Comparison of ENCODE assay signal across 8 mouse cellular contexts in genomic region chr9:106453271-106454070, GRCm38 (mm10). TPM values are rescaled to one million over a fixed set of nuclear protein-coding genes. Genes with fewer than 3 reads are reported as not detected.
A peak's percentile ranks its signal among the peaks of the same experiment; 100 is the strongest.
DNase-seq lines count a peak whose midpoint lies in the region; ATAC-seq and TF ChIP-seq lines count a peak whose summit lies in the region.

Pcbp4 (plus strand) TSS chr9:106453291.

- peaks cover 47% of the 10 kb centered on the region for H3K79me2 ChIP-seq in C2C12 (ENCODE audit: control insufficient read depth, insufficient read depth)

- peak within 1 kb of the TSS; percentile 87 for H3ac ChIP-seq in C2C12 (ENCODE audit: control insufficient read depth, insufficient read length, low read depth)

- no peaks in the 10 kb centered on the region for H3K9me3 ChIP-seq in limb, embryonic 14.5 days (ENCODE audit: control insufficient read depth, low read length)
- no peaks in the 10 kb centered on the region for H3K9me3 ChIP-seq in midbrain, embryonic 13.5 days

- peak within 1 kb of the TSS; percentile 98 for H3K27ac ChIP-seq in kidney, adult 2 months (ENCODE audit: insufficient read depth, low read depth, low read length)
- H3K27ac ChIP-seq in limb, embryonic 14.5 days (replicated peaks; ENCODE audit: low read depth, low read length), result peak within 1 kb of the TSS; percentile 81
- peak within 1 kb of the TSS; percentile 97 for H3K27ac ChIP-seq in midbrain, embryonic 13.5 days

- H3K4me1 ChIP-seq in kidney, adult 2 months (ENCODE audit: control insufficient read depth, insufficient read depth, low read length), result peaks cover 19% of the 10 kb centered on the region
- H3K4me1 ChIP-seq in limb, embryonic 14.5 days (ENCODE audit: control insufficient read depth, insufficient read depth, low read length), result peaks cover 64% of the 10 kb centered on the region
- H3K4me1 ChIP-seq in midbrain, embryonic 13.5 days (replicated peaks), result peaks cover 76% of the 10 kb centered on the region

- H3K4me2 ChIP-seq in limb, embryonic 14.5 days (replicated peaks; ENCODE audit: low read depth, low read length, severe bottlenecking), result peak within 1 kb of the TSS; percentile 90
- peak within 1 kb of the TSS; percentile 98 for H3K4me2 ChIP-seq in midbrain, embryonic 13.5 days (replicated peaks)

- DNase-seq in ZHBTc4 (ENCODE audit: low read depth, low spot score), result peak; percentile 69
- peak; percentile 90 for DNase-seq in embryo, embryonic 11 days
- no peak for DNase-seq in heart, adult 8-10 months (ENCODE audit: low spot score)
- peak; percentile 93 for DNase-seq in kidney, adult 2 months
- peak; percentile 68 for DNase-seq in limb, embryonic 14.5 days (ENCODE audit: low spot score)
- DNase-seq in thymus, postnatal 4 days, result peak; percentile 61

- 2% methylated on average over 52 of the region's 74 CpGs for WGBS in kidney, adult 2 months
- WGBS in limb, embryonic 14.5 days, result 0% methylated on average over 26 of the region's 74 CpGs
- WGBS in midbrain, embryonic 13.5 days, result 0% methylated on average over 47 of the region's 74 CpGs

- peaks cover 47% of the 10 kb centered on the region for H3K79me3 ChIP-seq in C2C12 (ENCODE audit: low read depth)

- H3K27me3 ChIP-seq in C2C12 (ENCODE audit: control insufficient read depth, insufficient read depth, insufficient read length), result no peaks in the 10 kb centered on the region
- no peaks in the 10 kb centered on the region for H3K27me3 ChIP-seq in kidney, adult 2 months (replicated peaks; ENCODE audit: control insufficient read depth, insufficient read depth, low read length)
- no peaks in the 10 kb centered on the region for H3K27me3 ChIP-seq in limb, embryonic 14.5 days (ENCODE audit: control insufficient read depth, insufficient read depth, low read length)
- peaks cover 4% of the 10 kb centered on the region; the same call in 1 of the 2 replicates for H3K27me3 ChIP-seq in midbrain, embryonic 13.5 days

- peak within 1 kb of the TSS; percentile 70 for H3K9ac ChIP-seq in limb, embryonic 14.5 days (ENCODE audit: low read depth, low read length, severe bottlenecking)
- peak within 1 kb of the TSS; percentile 96 for H3K9ac ChIP-seq in midbrain, embryonic 13.5 days (replicated peaks)

- peak; percentile 80 for ATAC-seq in limb, embryonic 14.5 days (ENCODE audit: low FRiP score, low read depth)
- peak; percentile 76 for ATAC-seq in midbrain, embryonic 13.5 days

- peaks cover 7% of the 10 kb centered on the region for H3K36me3 ChIP-seq in C2C12 (ENCODE audit: control insufficient read depth, insufficient read depth)
- H3K36me3 ChIP-seq in kidney, adult 2 months (ENCODE audit: control insufficient read depth, insufficient read depth, low read length), result no peaks in the 10 kb centered on the region
- H3K36me3 ChIP-seq in limb, embryonic 14.5 days (ENCODE audit: control insufficient read depth, insufficient read depth, low read length), result no peaks in the 10 kb centered on the region; the same call in 1 of the 2 replicates
- no peaks in the 10 kb centered on the region for H3K36me3 ChIP-seq in midbrain, embryonic 13.5 days

- peak within 1 kb of the TSS; percentile 63 for H3K4me3 ChIP-seq in C2C12 (ENCODE audit: insufficient read depth, poor library complexity, severe bottlenecking)
- peak within 1 kb of the TSS; percentile 76 for H3K4me3 ChIP-seq in kidney, adult 2 months (ENCODE audit: insufficient read depth, low read depth, low read length)
- peak within 1 kb of the TSS; percentile 71 for H3K4me3 ChIP-seq in limb, embryonic 14.5 days (replicated peaks; ENCODE audit: low read length)
- H3K4me3 ChIP-seq in midbrain, embryonic 13.5 days (replicated peaks), result peak within 1 kb of the TSS; percentile 86

- TF ChIP-seq POLR2A in kidney, adult 2 months (IDR thresholded peaks at IDR 0.05; ENCODE audit: low read depth, low read length), result no peak
- no peak for TF ChIP-seq POLR2A in limb, embryonic 14.5 days (IDR thresholded peaks at IDR 0.05; ENCODE audit: borderline replicate concordance, extremely low read depth, insufficient read depth, insufficient read length)

- TF ChIP-seq CTCF in C2C12 (IDR thresholded peaks at IDR 0.05; ENCODE audit: control insufficient read depth, insufficient read depth, insufficient read length), result no peak
- no peak for TF ChIP-seq CTCF in kidney, adult 2 months (conservative IDR thresholded peaks at IDR 0.05; ENCODE audit: insufficient read depth, insufficient read length, low read depth, low read length)

TF ChIP-seq in C2C12, 6 proteins besides CTCF, POLR2A, EP300 and RAD21:
- TF ChIP-seq USF1 (IDR thresholded peaks at IDR 0.05; ENCODE audit: low read depth), result no peak
- no peak for TF ChIP-seq FOSL1 (IDR thresholded peaks at IDR 0.05; ENCODE audit: insufficient read depth, low read length, poor library complexity, severe bottlenecking)
- TF ChIP-seq MAX (IDR thresholded peaks at IDR 0.05), result no peak
- TF ChIP-seq MYOG (IDR thresholded peaks at IDR 0.05; ENCODE audit: control insufficient read depth, extremely low read depth, insufficient read length), result no peak

RNA-seq across cellular contexts. Expression of gene Pcbp4, which starts in this region (rescaled TPM):
- polyA plus RNA-seq in C2C12 (2012; fragmentation: generic; extraction: Trizol), result 294 TPM
- 10 to 100 TPM; 72.2 to 76.0 (median 74.5) TPM for total RNA-seq in heart, adult 8-10 months (2022)
- polyA plus RNA-seq in kidney, adult 2 months (2012; rRNA removed), result 90.3 and 115 TPM in 2 replicates
- 238 and 328 TPM in 2 replicates for polyA plus RNA-seq in limb, embryonic 14.5 days (2012; rRNA removed)
- polyA plus RNA-seq in limb, embryonic 14.5 days (2014; fragmentation: Nextera tagmentation; extraction: Ambion mirVana), result 88.0 and 92.7 TPM in 2 replicates
- polyA plus RNA-seq in midbrain, embryonic 13.5 days (2015; fragmentation: Nextera tagmentation; extraction: Ambion mirVana), result 280 and 309 TPM in 2 replicates
